19 mouse cellular contexts compared by ENCODE assay signal in the genomic region with DNA sequence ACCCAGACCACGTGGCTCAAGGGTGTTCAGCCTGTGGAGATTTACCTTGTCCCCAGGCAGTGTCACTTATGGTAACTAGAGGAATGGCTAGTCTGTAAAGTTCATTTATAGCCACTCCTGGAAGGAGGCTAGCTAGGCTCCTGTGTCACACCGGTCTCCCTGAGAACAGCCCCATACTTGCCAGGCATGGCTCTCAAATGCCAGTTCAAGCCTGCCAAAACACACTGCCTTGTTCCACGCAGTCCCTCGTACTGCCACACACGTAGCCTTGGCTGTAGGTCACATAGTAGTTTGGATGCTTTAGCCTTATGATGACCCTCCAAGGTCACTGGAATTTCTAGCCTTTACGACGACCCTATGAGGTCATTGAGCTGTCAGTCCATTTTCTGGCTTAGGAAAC. TPM values are rescaled to one million over a fixed set of nuclear protein-coding genes. Genes with fewer than 3 reads are reported as not detected.
DNase-seq lines count a peak whose midpoint lies in the region; ATAC-seq and TF ChIP-seq lines count a peak whose summit lies in the region.
"Had no signal": no experiment of that assay in that cellular context is flagged by ENCODE, and none has a peak within 500 bp of the region (broad histone marks: within the 10 kb centered on the region; RNA-seq: fewer than 3 reads in every experiment).

No protein-coding gene starts in this region.

- H3K9me3 ChIP-seq in heart, postnatal 0 days (replicated peaks; ENCODE audit: control insufficient read depth, low read length): no peaks in the 10 kb centered on the region
- no peaks in the 10 kb centered on the region for H3K9me3 ChIP-seq in heart, embryonic 12.5 days (replicated peaks)
- H3K9me3 ChIP-seq in hindbrain, embryonic 10.5 days: no peaks in the 10 kb centered on the region
- H3K9me3 ChIP-seq: embryonic facial prominence, embryonic 13.5 days; forebrain, embryonic 12.5 days; heart, embryonic 15.5 days; hindbrain, embryonic 12.5 days had no signal

- peaks cover 50% of the 10 kb centered on the region for H3K4me1 ChIP-seq in heart, postnatal 0 days (ENCODE audit: control insufficient read depth, insufficient read depth)
- H3K4me1 ChIP-seq in heart, embryonic 12.5 days (replicated peaks): peaks cover 25% of the 10 kb centered on the region
- H3K4me1 ChIP-seq in hindbrain, embryonic 10.5 days (replicated peaks): peaks cover 14% of the 10 kb centered on the region
- H3K4me1 ChIP-seq: forebrain, embryonic 12.5 days had no signal

- no peaks in the 10 kb centered on the region for H3K36me3 ChIP-seq in heart, postnatal 0 days (replicated peaks; ENCODE audit: control insufficient read depth, insufficient read depth, low read length)
- no peaks in the 10 kb centered on the region for H3K36me3 ChIP-seq in heart, embryonic 12.5 days
- H3K36me3 ChIP-seq in hindbrain, embryonic 10.5 days: no peaks in the 10 kb centered on the region
- H3K36me3 ChIP-seq: embryonic facial prominence, embryonic 13.5 days; forebrain, embryonic 12.5 days; heart, embryonic 15.5 days; hindbrain, embryonic 12.5 days had no signal

- 65% methylated on average over 7 of the region's 7 CpGs for WGBS in heart, postnatal 0 days
- 70% methylated on average over 7 of the region's 7 CpGs for WGBS in heart, embryonic 12.5 days
- whole genome bisulfite sequencing in hindbrain, embryonic 10.5 days: 74% methylated on average over 7 of the region's 7 CpGs

- H3K27me3 ChIP-seq in heart, postnatal 0 days (ENCODE audit: control insufficient read depth, insufficient read depth, low read length): no peaks in the 10 kb centered on the region
- H3K27me3 ChIP-seq in heart, embryonic 12.5 days (replicated peaks): no peaks in the 10 kb centered on the region
- H3K27me3 ChIP-seq in hindbrain, embryonic 10.5 days (ENCODE audit: insufficient read depth, poor library complexity, severe bottlenecking): no peaks in the 10 kb centered on the region
- H3K27me3 ChIP-seq: embryonic facial prominence, embryonic 13.5 days had no signal

- TF ChIP-seq EP300 in heart, postnatal 0 days (IDR thresholded peaks at IDR 0.05; ENCODE audit: low read depth): no peak

- intact Hi-C loops in gastrocnemius, postnatal 36 days (cut with DNase I): no loop called here

- H3K27ac ChIP-seq in heart, postnatal 0 days (ENCODE audit: low read depth): peak overlapping the region; percentile 80
- no peak overlapping the region for H3K27ac ChIP-seq in heart, embryonic 12.5 days (ENCODE audit: poor library complexity, severe bottlenecking)
- no peak overlapping the region for H3K27ac ChIP-seq in hindbrain, embryonic 10.5 days
- H3K27ac ChIP-seq: embryonic facial prominence, embryonic 13.5 days; forebrain, embryonic 12.5 days; hindbrain, embryonic 12.5 days had no signal

- TF ChIP-seq CTCF in heart, postnatal 0 days (IDR thresholded peaks at IDR 0.05; ENCODE audit: low read depth): no peak

- ATAC-seq in heart, postnatal 0 days (ENCODE audit: insufficient read depth, low read depth): no peak
- no peak for ATAC-seq in heart, embryonic 12.5 days (ENCODE audit: insufficient number of reproducible peaks, low FRiP score)
- ATAC-seq: forebrain, embryonic 16.5 days; hindbrain, embryonic 16.5 days; inflammation-experienced regulatory T-cells, adult 6 months had no signal

- H3K9ac ChIP-seq in heart, postnatal 0 days (replicated peaks; ENCODE audit: low read depth, low read length): no peak overlapping the region
- no peak overlapping the region for H3K9ac ChIP-seq in heart, embryonic 12.5 days
- H3K9ac ChIP-seq: embryonic facial prominence, embryonic 13.5 days; forebrain, embryonic 12.5 days; heart, embryonic 15.5 days; hindbrain, embryonic 12.5 days had no signal

- H3K4me3 ChIP-seq in heart, postnatal 0 days (ENCODE audit: low read depth, low read length): no peak overlapping the region
- H3K4me3 ChIP-seq in heart, embryonic 12.5 days: no peak overlapping the region
- H3K4me3 ChIP-seq in hindbrain, embryonic 10.5 days: no peak overlapping the region
- H3K4me3 ChIP-seq: embryonic facial prominence, embryonic 13.5 days; forebrain, embryonic 12.5 days; heart, embryonic 15.5 days; hindbrain, embryonic 12.5 days had no signal

- H3K4me2 ChIP-seq in heart, postnatal 0 days (ENCODE audit: low read depth, low read length): no peak overlapping the region
- H3K4me2 ChIP-seq in heart, embryonic 12.5 days: no peak overlapping the region
- H3K4me2 ChIP-seq: embryonic facial prominence, embryonic 13.5 days; forebrain, embryonic 12.5 days; heart, embryonic 15.5 days; hindbrain, embryonic 12.5 days had no signal

- DNase-seq in gastrocnemius, adult 18-20 months (ENCODE audit: low spot score): peak; percentile 87
- DNase-seq in gastrocnemius, postnatal 10 days: no peak
- no peak for DNase-seq in heart, postnatal 0 days (ENCODE audit: low spot score)
- DNase-seq in gastrocnemius, postnatal 36 days: peak; percentile 44 to 64
- DNase-seq in layer of hippocampus, postnatal 10 days (ENCODE audit: low spot score in 2 of 2): no peak
- no peak for DNase-seq in hindbrain, embryonic 10.5 days (ENCODE audit: low spot score)
- DNase-seq: adrenal gland, postnatal 25 days; cerebellum, adult 18-20 months; cerebellum, adult 9-11 months; cerebellum, postnatal 36 days had no signal

RNA-seq across cellular contexts. Expression of a gene that starts 8.4 kb away (rescaled TPM):
- total RNA-seq in gastrocnemius, adult 18-20 months (2021): 10 to 100 TPM; 29.8 to 66.9 TPM
- 10 to 100 TPM; 63.5 to 81.2 TPM for total RNA-seq in gastrocnemius, postnatal 10 days (2021)
- 0.93 and 6.1 TPM in 2 replicates for total RNA-seq in heart, postnatal 0 days (2014; rRNA removed; ENCODE audit: low replicate concordance)
- polyA plus RNA-seq in heart, postnatal 0 days (2015; fragmentation: Nextera tagmentation; extraction: Ambion mirVana): 2.1 and 3.7 TPM in 2 replicates
- polyA plus RNA-seq in heart, embryonic 12.5 days (2016; fragmentation: Nextera tagmentation; extraction: Ambion mirVana): 0.18 and 0.31 TPM in 2 replicates
- 10 to 100 TPM; 56.6 to 86.1 TPM for total RNA-seq in gastrocnemius, postnatal 36 days (2021)
- total RNA-seq in layer of hippocampus, postnatal 10 days (2021): not detected
- 0.06 and 0.31 TPM in 2 replicates for polyA plus RNA-seq in hindbrain, embryonic 10.5 days (2016; fragmentation: Nextera tagmentation; extraction: Ambion mirVana)
- total RNA-seq: MEL had no signal
- polyA plus RNA-seq: forebrain, embryonic 16.5 days; inflammation-experienced regulatory T-cells, adult 6 months had no signal

RNA-seq across cellular contexts. Expression of a gene that starts 25.5 kb away (rescaled TPM):
- 100 to 1,000 TPM; 426 to 428 TPM for total RNA-seq in gastrocnemius, adult 18-20 months (2021)
- total RNA-seq in gastrocnemius, postnatal 10 days (2021): 100 to 1,000 TPM; 300 to 343 TPM
- total RNA-seq in heart, postnatal 0 days (2014; rRNA removed; ENCODE audit: low replicate concordance): 301 and 397 TPM in 2 replicates
- 419 and 436 TPM in 2 replicates for polyA plus RNA-seq in heart, postnatal 0 days (2015; fragmentation: Nextera tagmentation; extraction: Ambion mirVana)
- polyA plus RNA-seq in heart, embryonic 12.5 days (2016; fragmentation: Nextera tagmentation; extraction: Ambion mirVana): 294 and 296 TPM in 2 replicates
- 100 to 1,000 TPM; 374 to 378 TPM for total RNA-seq in gastrocnemius, postnatal 36 days (2021)
- 100 to 1,000 TPM; 152 to 168 TPM for total RNA-seq in layer of hippocampus, postnatal 10 days (2021)
- polyA plus RNA-seq in hindbrain, embryonic 10.5 days (2016; fragmentation: Nextera tagmentation; extraction: Ambion mirVana): 395 and 442 TPM in 2 replicates

RNA-seq across cellular contexts. Expression of a gene that starts 45.1 kb away (rescaled TPM):
- 10 to 100 TPM; 20.6 to 21.9 TPM for total RNA-seq in gastrocnemius, adult 18-20 months (2021)
- total RNA-seq in gastrocnemius, postnatal 10 days (2021): 10 to 100 TPM; 23.2 to 30.1 TPM
- 40.2 and 45.4 TPM in 2 replicates for total RNA-seq in heart, postnatal 0 days (2014; rRNA removed; ENCODE audit: low replicate concordance)
- 6.5 and 7.1 TPM in 2 replicates for polyA plus RNA-seq in heart, postnatal 0 days (2015; fragmentation: Nextera tagmentation; extraction: Ambion mirVana)
- polyA plus RNA-seq in heart, embryonic 12.5 days (2016; fragmentation: Nextera tagmentation; extraction: Ambion mirVana): 13.7 and 16.8 TPM in 2 replicates
- 10 to 100 TPM; 17.8 to 20.4 TPM for total RNA-seq in gastrocnemius, postnatal 36 days (2021)
- total RNA-seq in layer of hippocampus, postnatal 10 days (2021): 10 to 100 TPM; 48.4 to 56.2 TPM
- polyA plus RNA-seq in hindbrain, embryonic 10.5 days (2016; fragmentation: Nextera tagmentation; extraction: Ambion mirVana): 19.0 and 30.0 TPM in 2 replicates

Comparison
In these comparisons a context has a peak if more than half of its experiments do, and no peak if none do; other contexts are left out.
1. DNase-seq: peak in gastrocnemius, adult 18-20 months (single experiment) and gastrocnemius, postnatal 36 days (2 of 2); none in gastrocnemius, postnatal 10 days (single experiment), heart, postnatal 0 days (single experiment), layer of hippocampus, postnatal 10 days (0 of 2) and hindbrain, embryonic 10.5 days (single experiment).